Mouse (Mus musculus) heart, adult 2 months (tissue): Measurements from ENCODE around the gene Cgrrf1. TPM values are rescaled to one million over a fixed set of nuclear protein-coding genes. Genes with fewer than 3 reads are reported as not detected.

Experiments
- DNase-seq, 2 experiments: peaks; one replicate each; pipeline ENCODE4 v3.0.0; 2021
- H3K27ac ChIP-seq: fragments of 200-600 bp; 2 replicates; pipeline ENCODE4 v1.8.1; 2022
- H3K27me3 ChIP-seq: fragments of 200-500 bp; 2 replicates; pipeline ENCODE4 v1.6.1; 2012; ENCODE audit warnings: mild to moderate bottlenecking, low read length, inconsistent platforms, mixed read lengths; ENCODE audit not compliant: control insufficient read depth, insufficient read depth
- H3K36me3 ChIP-seq: fragments of 200-500 bp; 2 replicates; pipeline ENCODE4 v1.6.1; 2012; ENCODE audit warnings: low read length, inconsistent platforms; ENCODE audit not compliant: control insufficient read depth, insufficient read depth
- H3K4me1 ChIP-seq: fragments of 200-500 bp; 2 replicates; pipeline ENCODE4 v1.6.1; 2011; ENCODE audit warnings: low read length; ENCODE audit not compliant: control insufficient read depth, insufficient read depth
- H3K4me3 ChIP-seq: fragments of 200-600 bp; 2 replicates; pipeline ENCODE4 v1.8.1; 2022
- H3K79me2 ChIP-seq: fragments of 200-500 bp; replicated peaks from 2 replicates; pipeline ENCODE4 v1.6.1; 2012; ENCODE audit warnings: mild to moderate bottlenecking, inconsistent platforms, low read length, moderate library complexity, mixed read lengths; ENCODE audit not compliant: control insufficient read depth, insufficient read depth
- H3K9ac ChIP-seq: fragments of 200-500 bp; 2 replicates; pipeline ENCODE4 v1.6.1; 2012; ENCODE audit warnings: low read depth, mild to moderate bottlenecking, control low read depth, inconsistent platforms, low read length, mixed read lengths
- CTCF ChIP-seq: fragments of 200-600 bp; IDR thresholded peaks from 2 replicates; pipeline ENCODE4 v1.8.1; 2022; ENCODE audit warnings: antibody characterized with exemption, mild to moderate bottlenecking, moderate library complexity
- EP300 ChIP-seq: fragments of 200-500 bp; IDR thresholded peaks from 2 replicates; pipeline ENCODE4 v1.6.1; 2011; ENCODE audit warnings: low read depth, low read length, control low read depth; ENCODE audit not compliant: insufficient read depth
- POLR2A ChIP-seq: fragments of 200-500 bp; IDR thresholded peaks from 2 replicates; pipeline ENCODE4 v1.6.1; 2011; ENCODE audit warnings: mild to moderate bottlenecking, low read depth, low read length, control low read depth; ENCODE audit not compliant: insufficient read depth
- WGBS: fragments of 180-500 bp; shearing (Covaris S2); methylation state at CpG from one replicate; pipeline ENCODE4 v1.1.7; 2018; 5-methylcytosine and 5-hydroxymethylcytosine counted together
- intact Hi-C: fragments of 180-260 bp; cut with DNase I; formaldehyde crosslinking; loops from one replicate; pipeline ENCODE4 v1.15.1; 2025
- polyA plus RNA-seq: library from polyadenylated mRNA; depleted of rRNA; stranded (reverse); fragments of >200 nt; gene quantifications from 2 replicates; pipeline ENCODE4 v1.2.3, GENCODE M21; 2012; rRNA removed
- total RNA-seq, 2 experiments: library from RNA; stranded (reverse); gene quantifications; 2 replicates each; pipeline ENCODE4 v1.2.3; 2021

Cgrrf1 gene
- total and polyA plus RNA-seq, 3 experiments, result 20.6 to 38.5 (median 33.5) TPM

- H3K36me3 ChIP-seq, result no peaks in the 10 kb centered on the region; the same call in 1 of the 2 replicates
- WGBS, result 55% methylated on average over 3 of the region's 3 CpGs
- intact Hi-C loops, result no loop called here
- peaks cover 2% of the 10 kb centered on the region for H3K79me2 ChIP-seq
- no peak for DNase-seq
- H3K4me3 ChIP-seq, result no peak overlapping the region
- no peaks in the 10 kb centered on the region for H3K27me3 ChIP-seq
- no peak overlapping the region for H3K27ac ChIP-seq
- H3K9ac ChIP-seq, result no peak overlapping the region
- peaks cover 2% of the 10 kb centered on the region; the same call in 1 of the 2 replicates for H3K4me1 ChIP-seq
- no peak for TF ChIP-seq POLR2A
- TF ChIP-seq EP300, result no peak
- TF ChIP-seq CTCF, result no peak
These were observed 66.7 kb downstream of the Cgrrf1 start for GRCm38 (mm10) chr14:46898626-46899025.

GRCm38 (mm10) chr14:46902498-46903087 lies 70.7 kb downstream of the Cgrrf1 start:
- TF ChIP-seq POLR2A (no peak), EP300 (no peak), CTCF (no peak)
- intact Hi-C loops, result no loop called here
- Histone ChIP-seq H3K4me3 (no peak overlapping the region), H3K4me1 (peaks cover 2% of the 10 kb centered on the region; the same call in 1 of the 2 replicates), H3K27me3 (no peaks in the 10 kb centered on the region), H3K9ac (no peak overlapping the region), H3K27ac (no peak overlapping the region; the same call in 1 of the 2 replicates), H3K36me3 (no peaks in the 10 kb centered on the region; the same call in 1 of the 2 replicates), H3K79me2 (peaks cover 2% of the 10 kb centered on the region)
- no peak for DNase-seq
- WGBS, result 28% methylated on average over 9 of the region's 9 CpGs

Other genes starting within 250 kb of the Cgrrf1 start
- gene Cdkn3, start 71.6 kb upstream of the Cgrrf1 start, total RNA-seq, result 1 to 10 TPM in 1 of 2 experiments, under 1 TPM in 1; 0.55 to 1.5 TPM
- 0.70 TPM in 1 of 2 replicates, not detected in the other for gene Cdkn3, start 71.6 kb upstream of the Cgrrf1 start, polyA plus RNA-seq
- 10 to 100 TPM; 48.7 TPM for gene Cnih1, start 43.7 kb upstream of the Cgrrf1 start, total RNA-seq
- gene Cnih1, start 43.7 kb upstream of the Cgrrf1 start, polyA plus RNA-seq, result 52.2 and 70.4 TPM in 2 replicates
- 10 to 100 TPM; 27.4 to 33.8 TPM for gene Gmfb, start 9.9 kb upstream of the Cgrrf1 start, total RNA-seq
- gene Gmfb, start 9.9 kb upstream of the Cgrrf1 start, polyA plus RNA-seq, result 7.5 and 17.2 TPM in 2 replicates
- gene Samd4, start 50.7 kb downstream of the Cgrrf1 start, total RNA-seq, result 10 to 100 TPM; 51.7 to 62.3 TPM
- 23.8 and 40.6 TPM in 2 replicates for gene Samd4, start 50.7 kb downstream of the Cgrrf1 start, polyA plus RNA-seq